Mouse (Mus musculus) brain, embryonic 14.5 days (tissue): Measurements from ENCODE around the gene Sprr3.

Source experiments
- CTCF ChIP-seq: fragments of 200-500 bp; IDR thresholded peaks from 2 replicates; pipeline ENCODE4 v1.5.1; 2012; ENCODE audit warnings: inconsistent platforms, mild to moderate bottlenecking, moderate library complexity, borderline replicate concordance; ENCODE audit not compliant: insufficient read depth, insufficient read length; ENCODE audit errors: extremely low read depth
- POLR2A ChIP-seq: fragments of 200-500 bp; IDR thresholded peaks from 2 replicates; pipeline ENCODE4 v1.6.1; 2012; ENCODE audit warnings: mild to moderate bottlenecking, inconsistent platforms, borderline replicate concordance; ENCODE audit not compliant: poor library complexity, insufficient read depth, insufficient read length, severe bottlenecking; ENCODE audit errors: extremely low read depth

GRCm38 (mm10) chr3:92467424-92467823, 8.9 kb upstream of the Sprr3 start:
- TF ChIP-seq CTCF (no peak), POLR2A (no peak)
